Mouse (Mus musculus): Measurements from ENCODE around the gene P3h2.
A peak's percentile ranks its signal among the peaks of the same experiment; 100 is the strongest.

P3h2 gene

DNA sequence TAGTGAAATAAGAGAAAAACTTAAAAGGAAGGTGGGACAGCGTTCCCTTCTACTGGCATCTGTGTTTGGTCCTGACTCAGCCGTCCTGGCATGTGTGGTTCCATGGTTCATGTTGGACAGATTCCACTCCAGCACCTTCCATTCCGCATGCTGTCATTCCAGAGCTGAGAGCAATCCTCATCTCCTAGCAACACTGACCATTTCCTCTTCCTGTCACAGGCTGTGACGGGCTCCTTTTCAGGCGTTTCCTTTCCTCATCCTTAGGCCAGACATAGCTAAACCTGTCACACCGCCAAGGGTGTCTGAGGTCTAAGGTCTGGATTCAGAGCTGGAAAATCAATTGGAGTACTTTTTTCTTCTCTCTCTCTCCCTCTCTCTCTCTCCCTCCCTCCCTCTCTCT lies 40.5 kb downstream of the P3h2 start:
- DNase-seq (ENCODE audit: low spot score in 2 of 2): no peak

- no peak for DNase-seq (ENCODE audit: low spot score in 2 of 2)
These were observed 45.1 kb downstream of the P3h2 start for GRCm38 (mm10) chr16:26060239-26061085.

DNA sequence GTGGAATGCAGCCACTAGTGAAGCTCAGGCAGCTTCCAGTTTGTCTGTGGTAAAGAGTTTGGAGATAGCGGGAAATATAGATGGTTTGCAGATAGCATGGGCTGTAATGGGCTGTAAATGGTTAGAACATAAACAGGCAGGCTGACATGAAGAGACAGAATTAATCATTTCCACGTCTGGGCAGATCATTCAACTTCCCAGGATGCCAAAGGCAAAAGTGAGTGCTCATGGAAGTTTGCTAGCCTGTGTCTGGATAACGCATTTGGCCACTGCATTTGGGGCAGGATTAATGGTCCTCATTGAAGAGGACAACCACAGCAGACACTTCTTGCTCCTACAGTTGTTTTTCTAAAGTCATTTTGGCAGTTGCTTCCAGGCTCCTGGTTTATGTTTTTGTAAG lies 52.0 kb downstream of the P3h2 start:
- no peak for DNase-seq (ENCODE audit: low spot score in 2 of 2)

- DNase-seq (ENCODE audit: low spot score in 2 of 2): no peak
These were observed 56.0 kb downstream of the P3h2 start for GRCm38 (mm10) chr16:26049393-26050087.

- no peak for DNase-seq (ENCODE audit: low spot score in 2 of 2)
These were observed 57.7 kb downstream of the P3h2 start for GRCm38 (mm10) chr16:26047870-26048269.

DNA sequence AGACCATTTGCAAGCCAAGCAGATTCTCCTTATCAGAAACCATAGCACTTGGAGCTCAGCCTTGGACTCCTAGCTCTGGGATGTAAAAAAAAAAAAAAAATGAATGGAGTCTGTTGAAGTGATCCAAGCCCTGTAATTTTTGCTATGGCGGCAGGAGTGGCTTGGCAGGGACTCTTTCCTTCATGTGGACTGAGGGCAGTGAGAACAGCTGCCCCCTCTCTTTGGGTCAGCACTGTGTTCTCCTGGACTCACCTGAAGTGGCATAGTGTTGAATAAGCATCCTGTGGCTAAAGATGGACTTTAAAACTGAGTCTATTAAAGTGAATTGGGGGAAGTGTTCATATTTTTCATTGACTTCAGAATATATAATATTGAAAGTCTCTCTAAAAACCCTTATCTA lies 58.2 kb downstream of the P3h2 start:
- DNase-seq (ENCODE audit: low spot score in 2 of 2): no peak

- DNase-seq (ENCODE audit: low spot score in 2 of 2): no peak
These were observed 63.7 kb downstream of the P3h2 start for GRCm38 (mm10) chr16:26041929-26042303.

GRCm38 (mm10) chr16:26041021-26041928 lies 64.3 kb downstream of the P3h2 start:
- no peak for DNase-seq (ENCODE audit: low spot score in 2 of 2)

- no peak for DNase-seq (ENCODE audit: low spot score in 2 of 2)
These were observed 66.3 kb downstream of the P3h2 start for GRCm38 (mm10) chr16:26039320-26039719.

DNA sequence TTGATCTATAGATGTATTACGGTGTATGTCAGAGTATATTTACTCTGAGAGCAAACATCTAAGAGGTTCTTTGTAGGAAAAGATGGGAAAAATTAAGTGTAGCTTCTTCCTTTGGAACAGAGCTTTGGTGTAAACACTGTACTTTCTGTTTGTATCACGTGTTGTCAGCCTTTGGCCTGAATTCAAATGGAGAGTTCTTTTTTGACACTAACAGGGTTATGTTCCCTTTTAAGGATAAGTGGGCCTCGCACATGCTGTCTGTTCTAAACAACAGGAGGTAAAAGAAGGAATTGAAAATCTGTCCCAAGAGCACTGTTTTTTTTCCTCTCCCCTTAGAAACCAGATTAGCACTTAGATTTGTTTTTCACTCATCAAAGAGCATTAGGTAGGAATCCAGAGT lies 70.1 kb downstream of the P3h2 start:
- peak in 1 of 2 experiments; percentile 33 for DNase-seq (ENCODE audit: low spot score in 2 of 2)

- DNase-seq (ENCODE audit: low spot score in 2 of 2): no peak
These were observed 70.5 kb downstream of the P3h2 start for GRCm38 (mm10) chr16:26035079-26035478.

DNA sequence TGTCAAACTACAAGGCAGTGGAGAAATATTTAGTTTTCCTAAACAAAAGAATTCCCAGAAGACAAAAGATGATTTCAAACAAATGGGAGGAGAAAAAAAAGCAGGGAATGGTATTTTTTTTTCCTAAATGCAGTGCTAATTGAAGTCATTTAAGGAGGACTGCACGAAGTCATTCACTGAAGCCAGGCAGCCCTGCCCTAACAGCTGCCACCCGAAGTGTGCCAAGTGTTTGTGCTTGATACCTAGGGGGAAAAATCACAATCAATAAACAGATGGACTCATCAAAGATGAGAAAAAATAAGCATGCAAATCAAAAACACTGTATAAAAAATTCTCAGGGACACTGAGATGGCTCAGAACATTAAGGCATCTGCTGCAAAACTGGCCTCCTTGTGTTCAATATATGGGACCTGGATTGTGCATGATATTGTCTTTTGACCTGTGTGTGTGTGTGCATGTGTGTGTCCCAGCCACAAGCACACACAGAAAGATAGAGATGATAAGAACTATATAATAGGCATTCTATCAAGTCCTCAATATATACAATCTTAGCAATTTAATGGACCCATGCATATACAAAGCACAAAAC lies 76.1 kb downstream of the P3h2 start:
- DNase-seq (ENCODE audit: low spot score in 2 of 2): no peak

DNA sequence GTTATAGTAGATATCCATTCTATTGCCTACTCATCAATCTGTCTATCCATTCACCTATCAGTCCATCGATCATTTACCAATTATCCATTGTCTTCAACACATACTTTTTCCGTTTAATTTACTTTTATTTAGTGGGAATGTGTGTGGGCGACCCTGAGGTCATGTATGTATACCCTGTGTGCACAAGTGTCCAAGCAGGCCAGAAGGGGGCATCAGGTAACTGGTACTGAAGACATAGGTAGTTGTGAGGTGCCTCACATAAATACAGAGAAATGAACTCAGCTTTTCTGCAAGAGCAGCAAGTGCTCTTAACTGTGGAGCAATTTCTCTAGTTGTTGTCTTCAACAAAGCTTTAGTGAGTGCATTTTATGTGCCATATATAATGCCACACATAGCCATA lies 79.2 kb downstream of the P3h2 start:
- no peak for DNase-seq (ENCODE audit: low spot score in 2 of 2)

- no peak for DNase-seq (ENCODE audit: low spot score in 2 of 2)
These were observed 81.0 kb downstream of the P3h2 start for GRCm38 (mm10) chr16:26024543-26024942.

- peak in 1 of 2 experiments; percentile 28 for DNase-seq (ENCODE audit: low spot score in 2 of 2)
These were observed 82.2 kb downstream of the P3h2 start for GRCm38 (mm10) chr16:26023352-26023751.

- no peak for DNase-seq (ENCODE audit: low spot score in 2 of 2)
These were observed 83.8 kb downstream of the P3h2 start for GRCm38 (mm10) chr16:26021759-26022158.

DNA sequence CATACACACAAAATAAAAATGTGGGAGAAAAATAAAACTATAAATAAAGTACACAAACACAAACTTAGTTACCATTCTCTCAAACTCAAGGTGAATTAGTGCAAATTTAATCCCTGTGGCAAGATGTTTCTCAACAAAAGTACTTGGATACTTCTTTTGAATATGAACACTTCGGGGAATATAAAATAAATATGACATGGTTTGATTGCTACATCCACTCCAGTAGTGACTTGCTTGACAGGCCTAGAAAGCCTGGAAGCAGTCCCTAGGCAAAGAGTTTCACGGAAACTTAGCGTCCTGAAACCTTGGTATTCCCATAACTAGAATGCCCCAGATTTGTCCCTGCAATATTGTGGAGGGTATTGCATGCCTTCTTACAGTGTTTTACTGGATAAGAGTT lies 99.8 kb downstream of the P3h2 start:
- DNase-seq (ENCODE audit: low spot score in 2 of 2): no peak

DNA sequence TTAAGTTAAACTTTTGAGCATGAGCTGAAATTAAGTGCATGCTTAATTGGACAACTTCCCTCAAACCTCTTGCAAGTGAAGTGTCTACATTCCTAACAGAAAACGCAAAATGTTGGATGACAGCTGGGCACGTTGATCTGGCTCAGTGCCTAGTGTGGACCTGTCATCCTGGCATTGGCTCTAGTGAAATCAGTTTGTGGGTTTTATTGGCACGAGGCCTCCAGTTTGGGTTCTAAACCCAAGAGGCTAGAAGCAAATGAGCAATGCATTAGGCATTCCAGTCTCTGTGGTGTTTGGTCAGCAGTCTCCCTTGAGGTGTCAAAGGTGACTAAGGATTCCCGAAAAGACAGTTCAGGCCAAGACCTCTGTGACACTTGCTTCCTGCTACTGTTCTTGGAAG lies 102.3 kb downstream of the P3h2 start:
- peak; percentile 21 to 23 for DNase-seq (ENCODE audit: low spot score in 2 of 2)

DNA sequence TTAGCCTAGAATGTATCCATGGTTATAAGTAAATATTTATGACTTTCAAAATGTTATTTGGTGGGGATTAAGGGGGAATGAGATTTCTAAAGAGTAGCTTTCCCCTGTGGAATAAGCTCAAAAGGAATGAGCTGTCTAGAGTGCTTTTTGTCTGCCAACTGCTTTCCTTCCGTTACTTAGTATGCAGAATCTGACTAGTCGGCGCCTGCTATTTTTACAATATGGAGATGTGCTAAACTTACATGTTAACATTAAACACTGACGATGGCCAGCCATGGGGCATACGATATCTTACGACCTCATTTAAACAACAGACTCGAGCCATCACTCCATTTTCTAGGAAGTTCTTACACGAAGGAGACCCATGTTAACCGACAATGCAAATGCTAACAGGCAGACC lies 102.7 kb downstream of the P3h2 start:
- peak in 1 of 2 experiments; percentile 27 for DNase-seq (ENCODE audit: low spot score in 2 of 2)

DNA sequence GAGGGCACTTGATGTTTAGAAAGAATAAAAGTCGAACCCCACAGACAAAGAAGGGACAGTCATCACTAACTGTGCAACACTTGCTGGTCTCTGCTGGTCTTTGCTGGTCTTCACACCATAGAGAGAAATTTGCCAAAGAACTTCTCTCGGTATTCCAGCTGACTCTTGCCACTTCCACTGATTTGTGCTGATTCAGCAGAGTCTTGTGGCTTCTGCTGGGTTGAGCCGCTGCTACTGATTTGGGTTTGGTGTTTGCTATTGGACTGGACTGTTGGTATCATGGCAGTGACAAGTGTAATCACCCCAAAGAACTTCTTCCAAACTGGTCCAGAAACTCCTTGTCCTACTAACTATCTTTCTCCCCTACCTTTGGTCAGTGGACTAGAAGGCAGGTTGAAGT lies 111.0 kb downstream of the P3h2 start:
- no peak for DNase-seq (ENCODE audit: low spot score in 2 of 2)

DNA sequence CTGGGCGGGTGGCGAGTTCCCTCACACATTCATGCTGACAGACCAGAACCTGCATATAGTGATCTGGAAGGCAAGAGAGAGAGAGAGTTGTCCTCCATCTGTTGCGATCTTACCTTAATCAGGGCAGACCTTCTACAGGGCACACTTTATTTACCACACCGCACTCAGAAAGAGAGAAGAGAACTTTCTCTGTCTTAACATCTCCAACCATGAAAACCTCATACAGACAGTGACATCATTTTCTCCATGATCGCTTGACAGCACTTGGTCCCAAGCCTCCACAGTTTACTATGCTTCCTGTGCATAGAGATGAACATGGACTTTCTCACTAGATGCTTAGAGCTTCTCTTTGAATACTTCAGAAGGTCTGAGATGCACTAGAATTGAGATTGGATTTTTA lies 118.4 kb downstream of the P3h2 start:
- DNase-seq (ENCODE audit: low spot score in 2 of 2): no peak

DNA sequence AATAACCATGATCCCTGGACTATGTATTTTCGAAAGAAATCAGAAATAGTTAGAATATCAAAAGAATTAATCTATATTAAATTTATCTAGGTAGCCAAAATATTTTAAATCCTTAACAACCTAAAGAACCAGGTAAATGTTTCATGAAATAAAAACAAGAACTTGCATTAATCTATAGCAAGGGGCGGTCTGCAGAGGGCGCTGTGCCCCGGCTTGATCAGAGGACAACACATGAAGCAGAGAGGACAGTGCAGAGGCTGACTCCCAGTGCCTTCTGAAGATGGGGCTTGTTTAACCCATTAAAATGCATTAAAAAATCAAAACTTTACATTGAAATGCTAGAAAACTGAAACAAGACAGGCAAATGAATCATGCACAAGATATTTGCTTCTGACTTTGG lies 121.9 kb downstream of the P3h2 start:
- DNase-seq (ENCODE audit: low spot score in 2 of 2): no peak
